Comparison of ENCODE assay signal across 22 mouse cellular contexts in the genomic region with DNA sequence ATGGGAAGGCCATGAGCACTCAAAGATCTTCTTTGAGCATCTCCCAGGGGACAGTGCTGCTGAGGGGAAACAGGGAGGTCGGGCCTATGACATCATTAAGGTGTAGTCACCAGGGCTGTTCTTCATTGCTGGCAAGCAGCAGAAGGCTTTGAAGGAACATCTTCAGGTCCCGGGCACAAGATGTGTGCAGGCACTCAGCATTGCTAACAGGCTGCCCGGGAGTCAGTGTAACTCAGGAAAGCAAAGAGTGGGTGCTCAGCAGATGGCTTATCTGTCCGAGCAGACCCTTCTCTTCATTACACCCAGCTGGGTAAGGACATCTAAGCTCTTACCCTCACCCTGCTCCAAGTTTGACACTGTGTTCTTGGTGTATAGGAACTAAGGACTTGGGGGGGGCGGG. TPM values are rescaled to one million over a fixed set of nuclear protein-coding genes. Genes with fewer than 3 reads are reported as not detected.
"Had no signal": no experiment of that assay in that cellular context is flagged by ENCODE, and none has a peak within 500 bp of the region (broad histone marks: within the 10 kb centered on the region; RNA-seq: fewer than 3 reads in every experiment).

No protein-coding gene starts in this region.

- H3K36me3 ChIP-seq: midbrain, embryonic 12.5 days; neural tube, embryonic 13.5 days; neural tube, embryonic 15.5 days had no signal

- H3K27ac ChIP-seq: midbrain, embryonic 12.5 days; neural tube, embryonic 13.5 days; neural tube, embryonic 15.5 days; stomach, embryonic 15.5 days; stomach, postnatal 0 days had no signal

- H3K4me1 ChIP-seq: midbrain, embryonic 12.5 days; neural tube, embryonic 13.5 days; neural tube, embryonic 15.5 days had no signal

- ATAC-seq: midbrain, embryonic 16.5 days had no signal

- DNase-seq: lung, adult 18-20 months; lung, embryonic 14.5 days; lung, postnatal 10 days; lung, postnatal 4 days; midbrain, embryonic 14.5 days; retina, postnatal 1 day; right cerebral cortex, adult 18-20 months; right cerebral cortex, postnatal 14 days; thymus, adult 2 months; thymus, postnatal 25 days had no signal

- H3K27me3 ChIP-seq: midbrain, embryonic 12.5 days; neural tube, embryonic 13.5 days; neural tube, embryonic 15.5 days; stomach, embryonic 15.5 days had no signal

- H3K9me3 ChIP-seq: midbrain, embryonic 12.5 days; neural tube, embryonic 13.5 days; neural tube, embryonic 15.5 days; stomach, embryonic 15.5 days had no signal

- H3K4me3 ChIP-seq: midbrain, embryonic 12.5 days; myocyte; neural tube, embryonic 13.5 days; neural tube, embryonic 15.5 days; stomach, embryonic 15.5 days had no signal

RNA-seq across cellular contexts. Expression of a gene that starts 18.7 kb away (rescaled TPM):
- total RNA-seq: megakaryocyte, adult 5-6 weeks; megakaryocyte-erythroid progenitor cell, adult 5-6 weeks had no signal
- polyA plus RNA-seq: liver, embryonic 16.5 days; lung, embryonic 14.5 days; midbrain, embryonic 12.5 days; midbrain, embryonic 14.5 days; myocyte; neural tube, embryonic 11.5 days; neural tube, embryonic 13.5 days; neural tube, embryonic 15.5 days; stomach, embryonic 15.5 days; stomach, postnatal 0 days; urinary bladder, adult 2 months had no signal
